In the genomic region with DNA sequence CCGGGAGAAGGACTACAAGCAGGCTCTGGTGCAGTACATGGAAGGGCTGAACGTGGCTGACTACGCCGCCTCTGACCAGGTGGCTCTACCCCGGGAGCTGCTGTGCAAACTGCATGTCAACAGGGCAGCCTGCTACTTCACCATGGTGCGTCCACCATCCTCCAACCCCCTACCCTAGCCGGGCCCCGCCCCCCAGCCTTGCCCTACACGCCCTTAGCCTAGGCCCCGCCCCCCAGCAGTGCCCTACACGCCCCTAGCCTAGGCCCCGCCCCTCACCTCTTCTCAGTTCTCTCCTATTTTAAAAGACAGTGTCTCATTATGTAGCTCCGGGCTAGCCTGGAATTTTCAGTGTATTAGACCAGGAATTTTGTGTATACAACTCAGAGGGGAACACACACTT, we compare ENCODE assay signal across 13 mouse cellular contexts. TPM values are rescaled to one million over a fixed set of nuclear protein-coding genes. Genes with fewer than 3 reads are reported as not detected.
DNase-seq lines count a peak whose midpoint lies in the region; ATAC-seq and TF ChIP-seq lines count a peak whose summit lies in the region.
"Had no signal": no experiment of that assay in that cellular context is flagged by ENCODE, and none has a peak within 500 bp of the region (broad histone marks: within the 10 kb centered on the region; RNA-seq: fewer than 3 reads in every experiment).

No protein-coding gene starts in this region.

- no peak overlapping the region for H3K4me3 ChIP-seq in kidney, postnatal 0 days (replicated peaks; ENCODE audit: low read depth, low read length)
- H3K4me3 ChIP-seq in kidney, embryonic 16.5 days (ENCODE audit: low read length): no peak overlapping the region
- H3K4me3 ChIP-seq in ES-E14 (ENCODE audit: insufficient read depth in 1 of 2, low read depth in 1 of 2, low read length in 2 of 2, poor library complexity in 1 of 2, severe bottlenecking in 1 of 2): peak overlapping the region; percentile 20 to 43; a peak in 2 of 4 replicates
- H3K4me3 ChIP-seq in liver, postnatal 0 days (ENCODE audit: low read depth, low read length): no peak overlapping the region
- H3K4me3 ChIP-seq: heart, embryonic 13.5 days; midbrain, embryonic 15.5 days had no signal

- DNase-seq in kidney, postnatal 0 days (ENCODE audit: low spot score): no peak
- peak; percentile 76 for DNase-seq in ES-E14 (ENCODE audit: low read depth, low spot score)
- DNase-seq in liver, postnatal 0 days: peak; percentile 58
- DNase-seq in urinary bladder, postnatal 4 days (ENCODE audit: low spot score in 2 of 2): no peak
- DNase-seq in adrenal gland, postnatal 10 days: no peak
- DNase-seq: lung, postnatal 10 days; thymus, postnatal 36 days had no signal

- 0 out of 2 replicates have a peak, but pooled peaks have one; percentile 23 for ATAC-seq in kidney, postnatal 0 days (replicated peaks; ENCODE audit: low FRiP score, low read depth)
- no peak for ATAC-seq in kidney, embryonic 16.5 days (ENCODE audit: low FRiP score, low TSS enrichment)
- peak; percentile 52 for ATAC-seq in granulocyte monocyte progenitor cell, adult 5-6 weeks (replicated peaks; ENCODE audit: poor library complexity, severe bottlenecking)
- no peak for ATAC-seq in liver, postnatal 0 days
- ATAC-seq: midbrain, embryonic 15.5 days had no signal

- no peak for TF ChIP-seq EP300 in liver, postnatal 0 days (IDR thresholded peaks at IDR 0.05; ENCODE audit: low read depth)

- 64% methylated on average over 13 of the region's 13 CpGs for WGBS in kidney, postnatal 0 days
- 63% methylated on average over 13 of the region's 13 CpGs for WGBS in kidney, embryonic 16.5 days
- WGBS in liver, postnatal 0 days (ENCODE audit: insufficient replicate concordance): 54% methylated on average over 13 of the region's 13 CpGs

- H3K4me2 ChIP-seq in kidney, postnatal 0 days (ENCODE audit: low read length): no peak overlapping the region
- no peak overlapping the region for H3K4me2 ChIP-seq in kidney, embryonic 16.5 days (replicated peaks; ENCODE audit: low read depth, low read length)
- no peak overlapping the region for H3K4me2 ChIP-seq in liver, postnatal 0 days (ENCODE audit: low read depth, low read length)
- H3K4me2 ChIP-seq: heart, embryonic 13.5 days; hindbrain, embryonic 14.5 days; midbrain, embryonic 15.5 days had no signal

- in situ Hi-C loops in ES-E14 (cut with MboI; ENCODE audit: low sequenced_read_pairs in 2 of 2, unreplicated experiment in 2 of 2): no loop called here

- H3K4me1 ChIP-seq in kidney, postnatal 0 days (replicated peaks; ENCODE audit: insufficient read depth, low read length): 0 out of 2 replicates have a peak, but pooled peaks cover 4% of the 10 kb centered on the region
- H3K4me1 ChIP-seq in kidney, embryonic 16.5 days (ENCODE audit: insufficient read depth, low read length): peaks cover 14% of the 10 kb centered on the region; the same call in 1 of the 2 replicates
- H3K4me1 ChIP-seq in ES-E14 (ENCODE audit: control insufficient read depth in 2 of 2, insufficient read depth in 2 of 2, low read length in 2 of 2, poor library complexity in 1 of 2): peaks cover 2 to 9% of the 10 kb centered on the region in 2 experiments; a peak in 1 of 4 replicates
- peaks cover 9% of the 10 kb centered on the region; the same call in 1 of the 2 replicates for H3K4me1 ChIP-seq in liver, postnatal 0 days (ENCODE audit: insufficient read depth)
- H3K4me1 ChIP-seq: midbrain, embryonic 15.5 days had no signal

- no peak for TF ChIP-seq CTCF in kidney, postnatal 0 days (IDR thresholded peaks at IDR 0.05; ENCODE audit: low read depth)
- TF ChIP-seq CTCF in liver, postnatal 0 days (IDR thresholded peaks at IDR 0.05; ENCODE audit: low read depth): no peak

- peaks cover 35% of the 10 kb centered on the region for H3K36me3 ChIP-seq in kidney, postnatal 0 days (ENCODE audit: insufficient read depth, low read length)
- peaks cover 42% of the 10 kb centered on the region for H3K36me3 ChIP-seq in kidney, embryonic 16.5 days (ENCODE audit: insufficient read depth, low read length)
- peaks cover 13% of the 10 kb centered on the region; the same call in 1 of the 2 replicates for H3K36me3 ChIP-seq in ES-E14 (ENCODE audit: control insufficient read depth, insufficient read depth, low read length, poor library complexity, severe bottlenecking)
- H3K36me3 ChIP-seq in liver, postnatal 0 days (replicated peaks; ENCODE audit: insufficient read depth, low read length): peaks cover 7% of the 10 kb centered on the region

- H3K9me3 ChIP-seq in kidney, postnatal 0 days (replicated peaks; ENCODE audit: low read length): no peaks in the 10 kb centered on the region
- H3K9me3 ChIP-seq in kidney, embryonic 16.5 days (ENCODE audit: low read length): no peaks in the 10 kb centered on the region
- H3K9me3 ChIP-seq in ES-E14 (ENCODE audit: control insufficient read depth, insufficient read depth, low read depth, low read length): no peaks in the 10 kb centered on the region
- no peaks in the 10 kb centered on the region for H3K9me3 ChIP-seq in liver, postnatal 0 days (ENCODE audit: low read length)
- H3K9me3 ChIP-seq: G1E; heart, embryonic 13.5 days; midbrain, embryonic 15.5 days had no signal

- H3K9ac ChIP-seq in kidney, postnatal 0 days (ENCODE audit: low read depth, low read length): no peak overlapping the region
- H3K9ac ChIP-seq in kidney, embryonic 16.5 days (replicated peaks; ENCODE audit: low read length): no peak overlapping the region
- H3K9ac ChIP-seq in ES-E14 (ENCODE audit: insufficient read depth, low read depth, low read length, poor library complexity, severe bottlenecking): no peak overlapping the region; the same call in 1 of the 2 replicates
- H3K9ac ChIP-seq in liver, postnatal 0 days (replicated peaks): no peak overlapping the region
- H3K9ac ChIP-seq: heart, embryonic 13.5 days; hindbrain, embryonic 14.5 days; midbrain, embryonic 15.5 days had no signal

- H3K27me3 ChIP-seq in kidney, postnatal 0 days (ENCODE audit: insufficient read depth, low read length): no peaks in the 10 kb centered on the region
- H3K27me3 ChIP-seq in kidney, embryonic 16.5 days (ENCODE audit: insufficient read depth, low read length): no peaks in the 10 kb centered on the region
- H3K27me3 ChIP-seq in liver, postnatal 0 days (ENCODE audit: insufficient read depth, low read length): no peaks in the 10 kb centered on the region
- H3K27me3 ChIP-seq: heart, embryonic 13.5 days; midbrain, embryonic 15.5 days had no signal

- H3K27ac ChIP-seq in kidney, postnatal 0 days: no peak overlapping the region
- H3K27ac ChIP-seq in kidney, embryonic 16.5 days (ENCODE audit: low read length): no peak overlapping the region
- no peak overlapping the region for H3K27ac ChIP-seq in ES-E14 (ENCODE audit: insufficient read depth, low read depth, low read length, poor library complexity, severe bottlenecking)
- no peak overlapping the region for H3K27ac ChIP-seq in liver, postnatal 0 days (ENCODE audit: low read depth)
- H3K27ac ChIP-seq: heart, embryonic 13.5 days; hindbrain, embryonic 14.5 days; midbrain, embryonic 15.5 days had no signal

TF ChIP-seq in ES-E14, 5 proteins besides CTCF, POLR2A, EP300 and RAD21:
- no peak for TF ChIP-seq MAFK (IDR thresholded peaks at IDR 0.05; ENCODE audit: insufficient read depth, low read depth, low read length)
- TF ChIP-seq HCFC1 (IDR thresholded peaks at IDR 0.05; ENCODE audit: borderline replicate concordance, insufficient read depth, low read length): no peak
- TF ChIP-seq ZNF384 (IDR thresholded peaks at IDR 0.05; ENCODE audit: low read depth, low read length): no peak
- TF ChIP-seq ZC3H11A (IDR thresholded peaks at IDR 0.05; ENCODE audit: borderline replicate concordance, low read depth, low read length): no peak
- no peak for TF ChIP-seq CHD2 (IDR thresholded peaks at IDR 0.05; ENCODE audit: low read depth, low read length)
TF ChIP-seq in ES-E14: peak in this region for 0.

RNA-seq across cellular contexts. Expression of a gene that starts 23.7 kb away (rescaled TPM):
- 33.9 and 39.7 TPM in 2 replicates for polyA plus RNA-seq in kidney, postnatal 0 days (2015; fragmentation: Nextera tagmentation; extraction: Ambion mirVana)
- 101 and 109 TPM in 2 replicates for polyA plus RNA-seq in kidney, embryonic 16.5 days (2015; fragmentation: Nextera tagmentation; extraction: Ambion mirVana)
- 148 and 178 TPM in 2 replicates for total RNA-seq in ES-E14 (2012; rRNA removed)
- total RNA-seq in granulocyte monocyte progenitor cell, adult 5-6 weeks (2014; fragmentation: Nextera tagmentation): 58.9 and 63.9 TPM in 2 replicates
- total RNA-seq in granulocyte monocyte progenitor cell, adult 5-6 weeks (2017): 114 TPM in 2 replicates
- polyA plus RNA-seq in liver, postnatal 0 days (2015; fragmentation: Nextera tagmentation; extraction: Ambion mirVana): 31.3 and 38.0 TPM in 2 replicates
- 10 to 100 TPM; 48.5 to 49.2 TPM for total RNA-seq in adrenal gland, postnatal 10 days (2021)

RNA-seq across cellular contexts. Expression of a gene that starts 24.2 kb away (rescaled TPM):
- 26.5 TPM in 2 replicates for polyA plus RNA-seq in kidney, postnatal 0 days (2015; fragmentation: Nextera tagmentation; extraction: Ambion mirVana)
- polyA plus RNA-seq in kidney, embryonic 16.5 days (2015; fragmentation: Nextera tagmentation; extraction: Ambion mirVana): 35.1 and 40.3 TPM in 2 replicates
- total RNA-seq in ES-E14 (2012; rRNA removed): 19.0 and 22.5 TPM in 2 replicates
- 20.7 and 31.9 TPM in 2 replicates for total RNA-seq in granulocyte monocyte progenitor cell, adult 5-6 weeks (2014; fragmentation: Nextera tagmentation)
- total RNA-seq in granulocyte monocyte progenitor cell, adult 5-6 weeks (2017): 15.0 and 19.2 TPM in 2 replicates
- polyA plus RNA-seq in liver, postnatal 0 days (2015; fragmentation: Nextera tagmentation; extraction: Ambion mirVana): 3.3 and 4.2 TPM in 2 replicates
- total RNA-seq in adrenal gland, postnatal 10 days (2021): 10 to 100 TPM; 73.2 to 78.2 TPM

RNA-seq across cellular contexts. Expression of a gene that starts 33.2 kb away (rescaled TPM):
- polyA plus RNA-seq in kidney, postnatal 0 days (2015; fragmentation: Nextera tagmentation; extraction: Ambion mirVana): 17.9 and 19.9 TPM in 2 replicates
- polyA plus RNA-seq in kidney, embryonic 16.5 days (2015; fragmentation: Nextera tagmentation; extraction: Ambion mirVana): 25.7 and 28.9 TPM in 2 replicates
- total RNA-seq in ES-E14 (2012; rRNA removed): 20.9 and 25.2 TPM in 2 replicates
- 6.6 and 9.4 TPM in 2 replicates for total RNA-seq in granulocyte monocyte progenitor cell, adult 5-6 weeks (2014; fragmentation: Nextera tagmentation)
- 6.9 and 10.1 TPM in 2 replicates for total RNA-seq in granulocyte monocyte progenitor cell, adult 5-6 weeks (2017)
- polyA plus RNA-seq in liver, postnatal 0 days (2015; fragmentation: Nextera tagmentation; extraction: Ambion mirVana): 14.0 and 16.3 TPM in 2 replicates
- 10 to 100 TPM; 68.4 to 74.1 TPM for total RNA-seq in adrenal gland, postnatal 10 days (2021)

Comparison
In these comparisons a context has a peak if more than half of its experiments do, and no peak if none do; other contexts are left out.
1. ATAC-seq: peak in kidney, postnatal 0 days (single experiment) and granulocyte monocyte progenitor cell, adult 5-6 weeks (single experiment); none in kidney, embryonic 16.5 days (single experiment) and liver, postnatal 0 days (single experiment).
2. DNase-seq: peak in ES-E14 (single experiment) and liver, postnatal 0 days (single experiment); none in kidney, postnatal 0 days (single experiment), urinary bladder, postnatal 4 days (0 of 2) and adrenal gland, postnatal 10 days (single experiment).
3. H3K4me3 ChIP-seq: peak in ES-E14 (2 of 2); none in kidney, postnatal 0 days (single experiment), kidney, embryonic 16.5 days (single experiment) and liver, postnatal 0 days (single experiment).